Mouse (Mus musculus) small intestine, adult 2 months (tissue): ENCODE results near the gene Acadvl. TPM values are rescaled to one million over a fixed set of nuclear protein-coding genes. Genes with fewer than 3 reads are reported as not detected.

Source experiments
- H3K27ac ChIP-seq: fragments of 200-500 bp; 2 replicates; pipeline ENCODE4 v1.5.1; 2012; ENCODE audit warnings: low read depth, low read length, control low read depth, inconsistent platforms; ENCODE audit not compliant: insufficient read depth
- H3K27me3 ChIP-seq: fragments of 200-500 bp; 2 replicates; pipeline ENCODE4 v1.6.1; 2012; ENCODE audit warnings: mild to moderate bottlenecking, moderate library complexity, low read length, inconsistent platforms; ENCODE audit not compliant: control insufficient read depth, insufficient read depth
- H3K36me3 ChIP-seq: fragments of 200-500 bp; 2 replicates; pipeline ENCODE4 v1.6.1; 2012; ENCODE audit warnings: mild to moderate bottlenecking, low read length, control low read depth, inconsistent platforms; ENCODE audit not compliant: control insufficient read depth, insufficient read depth
- H3K4me1 ChIP-seq: fragments of 200-500 bp; 2 replicates; pipeline ENCODE4 v1.6.1; 2012; ENCODE audit warnings: low read length, inconsistent platforms, mixed read lengths; ENCODE audit not compliant: control insufficient read depth, insufficient read depth, insufficient read length
- H3K4me3 ChIP-seq: fragments of 200-500 bp; 2 replicates; pipeline ENCODE4 v1.5.1; 2012; ENCODE audit warnings: low read depth, mild to moderate bottlenecking, control low read depth, inconsistent platforms, low read length, moderate library complexity
- CTCF ChIP-seq: fragments of 200-500 bp; IDR thresholded peaks from 2 replicates; pipeline ENCODE4 v1.5.1; 2012; ENCODE audit warnings: low read depth, mild to moderate bottlenecking, control low read depth, inconsistent platforms, low read length, moderate library complexity, mixed read lengths; ENCODE audit not compliant: insufficient replicate concordance, insufficient read length; ENCODE audit errors: extremely low read depth
- POLR2A ChIP-seq: fragments of 200-500 bp; IDR thresholded peaks from 2 replicates; pipeline ENCODE4 v1.6.1; 2012; ENCODE audit warnings: low read depth, mild to moderate bottlenecking, control low read depth, inconsistent platforms, low read length, moderate library complexity
- WGBS: fragments of 180-500 bp; shearing (Covaris S2); methylation state at CpG from one replicate; pipeline ENCODE4 v1.1.7; 2018; 5-methylcytosine and 5-hydroxymethylcytosine counted together
- polyA plus RNA-seq: library from polyadenylated mRNA; depleted of rRNA; stranded (reverse); fragments of >200 nt; gene quantifications from 2 replicates; pipeline ENCODE4 v1.2.3, GENCODE M21; 2012

Gene Acadvl
- polyA plus RNA-seq, 1 experiment = 109 TPM

DNA sequence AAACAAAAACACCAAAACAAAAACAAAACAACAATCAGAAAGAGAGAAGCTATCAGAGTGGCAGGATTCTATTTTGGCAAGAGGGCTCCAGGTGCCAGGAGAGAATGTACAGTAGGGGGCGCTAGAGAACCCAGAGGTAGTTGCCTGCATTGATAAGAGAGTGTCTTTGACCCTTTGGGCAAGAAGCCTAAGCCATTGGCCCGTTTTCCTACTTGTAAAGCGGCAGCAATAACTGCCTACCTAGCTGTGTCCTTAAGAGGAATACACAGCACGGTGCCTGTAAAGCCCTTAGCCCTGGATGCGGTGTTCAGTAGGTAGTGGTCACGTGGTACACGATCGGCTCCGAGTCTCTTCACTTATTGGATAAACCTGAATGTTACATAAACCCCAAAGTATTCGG lies 34.6 kb upstream of the Acadvl start:
- Histone ChIP-seq H3K4me1 (no peaks in the 10 kb centered on the region), H3K36me3 (no peaks in the 10 kb centered on the region), H3K27ac (no peak overlapping the region), H3K27me3 (no peaks in the 10 kb centered on the region), H3K4me3 (no peak overlapping the region)
- TF ChIP-seq POLR2A (no peak), CTCF (peak; percentile 42; the same call in 1 of the 2 replicates)
- WGBS = 49% methylated on average over 10 of the region's 10 CpGs

DNA sequence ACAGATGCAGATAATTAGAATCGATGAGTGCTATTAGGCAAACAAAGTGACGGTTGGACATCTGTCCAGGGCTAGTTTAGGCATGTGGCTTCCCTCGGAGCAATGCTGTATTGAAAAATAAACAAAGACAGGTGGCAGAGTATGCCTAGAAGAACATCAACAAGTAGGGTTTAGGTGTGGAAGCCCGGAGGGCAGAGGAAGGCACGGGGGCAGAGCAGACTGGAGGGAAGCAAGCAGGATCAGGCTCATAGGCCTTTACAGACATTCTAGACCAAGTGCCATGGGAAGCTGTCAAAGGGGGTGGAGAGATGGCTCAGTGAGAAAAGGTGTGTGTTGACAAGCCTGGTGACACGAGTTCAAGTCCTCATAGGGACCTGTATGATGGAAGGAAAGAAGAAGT lies 34.2 kb upstream of the Acadvl start:
- WGBS = 54% methylated on average over 6 of the region's 6 CpGs
- H3K4me1 ChIP-seq = no peaks in the 10 kb centered on the region

DNA sequence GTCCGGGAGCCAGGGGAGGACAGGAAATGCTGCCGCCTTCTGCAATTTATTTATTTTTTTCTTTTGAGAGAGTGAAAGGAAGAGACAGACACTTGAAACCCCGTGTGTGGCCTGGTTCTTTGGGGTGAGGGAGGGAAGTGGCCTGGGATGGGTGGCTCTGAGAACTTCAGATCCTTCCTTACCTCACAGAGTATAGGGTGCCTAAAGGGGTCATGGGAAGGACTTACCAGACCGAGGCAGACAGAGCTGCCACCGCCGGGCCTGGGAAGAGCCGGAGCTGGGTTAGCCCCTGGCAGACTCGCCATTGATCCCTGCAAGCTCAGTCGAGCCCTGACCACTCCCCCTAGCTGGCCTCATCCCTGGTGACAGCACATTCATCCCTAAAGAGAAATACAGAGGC lies 30.2 kb upstream of the Acadvl start:
- H3K36me3 ChIP-seq = peaks cover 3% of the 10 kb centered on the region; the same call in 1 of the 2 replicates
- WGBS = 61% methylated on average over 9 of the region's 9 CpGs
- H3K27me3 ChIP-seq = no peaks in the 10 kb centered on the region
- no peak for TF ChIP-seq POLR2A
- no peak for TF ChIP-seq CTCF
- H3K27ac ChIP-seq = no peak overlapping the region
- no peak overlapping the region for H3K4me3 ChIP-seq
- H3K4me1 ChIP-seq = no peaks in the 10 kb centered on the region

More for the DNA sequence above, 34.2 kb upstream of the Acadvl start:
- no peak overlapping the region for H3K4me3 ChIP-seq
- no peak overlapping the region for H3K27ac ChIP-seq
- no peak for TF ChIP-seq POLR2A
- TF ChIP-seq CTCF = no peak
- no peaks in the 10 kb centered on the region for H3K27me3 ChIP-seq
- H3K36me3 ChIP-seq = no peaks in the 10 kb centered on the region

DNA sequence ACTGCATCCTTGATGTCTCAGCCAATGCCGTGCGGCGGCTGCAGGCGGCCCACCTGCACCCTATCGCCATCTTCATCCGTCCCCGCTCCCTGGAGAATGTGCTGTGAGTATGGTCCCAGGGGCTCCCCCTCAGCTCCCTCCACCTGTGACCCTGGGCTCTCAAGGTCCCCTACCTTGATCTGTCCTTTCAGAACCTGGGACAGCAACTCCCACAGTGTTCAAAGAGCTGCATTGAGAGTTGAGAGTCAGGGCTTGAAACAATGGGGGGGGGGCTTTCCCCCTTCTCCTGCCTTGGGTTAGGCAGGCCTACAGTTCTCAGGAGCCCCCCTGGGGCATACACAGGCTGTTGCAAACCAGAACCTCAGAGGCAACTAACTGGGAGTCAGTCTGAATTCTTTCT lies 28.5 kb upstream of the Acadvl start:
- Histone ChIP-seq H3K36me3 (peaks cover 3% of the 10 kb centered on the region; the same call in 1 of the 2 replicates), H3K4me1 (no peaks in the 10 kb centered on the region), H3K4me3 (no peak overlapping the region), H3K27me3 (no peaks in the 10 kb centered on the region), H3K27ac (no peak overlapping the region)
- 86% methylated on average over 7 of the region's 7 CpGs for WGBS
- TF ChIP-seq POLR2A (no peak), CTCF (no peak)

DNA sequence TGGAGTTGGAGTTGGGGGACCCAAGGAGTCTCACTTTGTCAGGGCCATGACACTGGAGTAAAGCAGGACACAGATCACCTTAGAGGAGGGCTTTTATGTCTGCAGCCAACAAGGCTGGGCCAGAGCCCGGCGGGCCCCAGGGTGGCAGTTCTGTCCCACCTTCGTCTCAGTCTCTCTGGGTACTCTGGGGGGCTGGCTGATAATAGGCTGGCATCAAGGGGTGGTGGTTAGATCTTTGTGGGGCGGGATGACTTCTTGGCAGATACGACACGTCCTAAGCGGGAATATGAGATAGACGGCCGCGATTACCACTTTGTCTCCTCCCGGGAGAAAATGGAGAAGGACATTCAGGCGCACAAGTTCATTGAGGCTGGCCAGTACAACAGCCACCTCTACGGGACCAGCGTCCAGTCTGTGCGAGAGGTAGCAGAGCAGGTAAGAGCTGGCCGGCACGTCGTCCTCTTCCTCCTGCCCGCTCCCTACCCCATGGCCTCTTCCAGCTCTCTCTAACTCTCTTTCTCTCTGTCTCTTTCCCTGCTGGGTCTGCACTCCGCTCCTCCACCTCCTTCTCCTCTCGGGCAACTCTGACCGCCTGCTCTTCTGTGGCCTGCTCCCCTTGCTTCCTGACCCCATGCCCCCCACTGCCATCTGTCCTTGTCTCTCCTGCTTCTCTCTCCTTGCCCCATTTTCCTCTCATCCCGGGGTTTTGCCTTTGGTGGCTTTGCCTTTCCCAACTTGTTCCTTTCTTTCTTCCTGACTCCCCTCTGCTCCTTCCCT lies 27.3 kb upstream of the Acadvl start:
- Histone ChIP-seq H3K27ac (no peak overlapping the region), H3K4me3 (no peak overlapping the region), H3K27me3 (no peaks in the 10 kb centered on the region), H3K36me3 (peaks cover 3% of the 10 kb centered on the region; the same call in 1 of the 2 replicates), H3K4me1 (peaks cover 4% of the 10 kb centered on the region; the same call in 1 of the 2 replicates)
- 88% methylated on average over 23 of the region's 23 CpGs for WGBS
- TF ChIP-seq POLR2A (no peak), CTCF (no peak)

DNA sequence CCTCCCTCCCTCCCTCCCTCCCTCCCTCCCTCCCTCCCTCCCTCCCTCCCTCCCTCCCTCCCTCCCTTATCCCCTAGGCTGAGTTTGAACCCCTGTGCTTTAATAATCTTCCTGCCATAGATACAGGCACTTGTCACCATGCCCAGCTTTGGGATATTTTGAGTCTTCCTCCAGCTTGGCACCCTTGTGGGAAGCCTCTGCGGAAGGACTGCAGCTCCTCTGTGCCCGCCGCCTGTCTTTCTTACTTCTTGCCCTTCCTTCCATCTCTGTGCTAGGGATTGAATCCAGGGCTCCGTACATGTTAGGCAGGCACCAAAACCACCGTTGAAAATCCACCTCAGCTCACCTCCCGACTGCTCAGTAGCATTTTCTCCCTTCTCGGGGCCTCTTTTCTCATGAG lies 25.0 kb upstream of the Acadvl start:
- Histone ChIP-seq H3K27ac (no peak overlapping the region), H3K4me3 (no peak overlapping the region), H3K4me1 (peaks cover 4% of the 10 kb centered on the region; the same call in 1 of the 2 replicates), H3K27me3 (no peaks in the 10 kb centered on the region), H3K36me3 (peaks cover 3% of the 10 kb centered on the region; the same call in 1 of the 2 replicates)
- WGBS = 82% methylated on average over 7 of the region's 7 CpGs
- no peak for TF ChIP-seq CTCF
- TF ChIP-seq POLR2A = no peak

DNA sequence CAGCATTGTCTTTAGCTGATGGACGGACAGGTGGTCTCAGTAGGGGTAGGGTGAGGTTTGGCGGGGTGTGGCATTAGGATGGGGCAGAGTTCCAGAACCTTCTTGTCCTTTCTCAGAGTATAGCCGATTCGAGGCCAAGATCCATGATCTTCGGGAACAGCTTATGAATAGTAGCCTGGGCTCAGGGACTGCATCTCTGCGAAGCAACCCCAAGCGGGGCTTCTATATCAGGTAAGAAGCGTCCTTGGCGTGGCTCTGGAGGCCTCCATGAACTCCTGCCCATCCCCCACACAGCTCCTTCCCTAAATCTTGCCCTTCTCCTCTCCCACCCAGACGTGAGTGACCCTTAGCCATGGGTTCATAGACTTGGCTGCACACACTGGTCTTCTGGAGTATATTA lies 24.4 kb upstream of the Acadvl start:
- Histone ChIP-seq H3K4me3 (no peak overlapping the region), H3K4me1 (peaks cover 4% of the 10 kb centered on the region; the same call in 1 of the 2 replicates), H3K36me3 (peaks cover 3% of the 10 kb centered on the region; the same call in 1 of the 2 replicates), H3K27ac (no peak overlapping the region), H3K27me3 (no peaks in the 10 kb centered on the region)
- WGBS = 90% methylated on average over 10 of the region's 10 CpGs
- TF ChIP-seq POLR2A (no peak), CTCF (no peak)
